Mouse (Mus musculus) frontal cortex, postnatal 36 days (tissue): ENCODE measurements around the gene Ddx46.

Experiments
- DNase-seq, 2 experiments: peaks; one replicate each; pipeline ENCODE4 v3.0.0; 2022; ENCODE audit warnings: low spot score in 2 of 2

Gene Ddx46

GRCm38 (mm10) chr13:55634639-55635127 lies at the start of gene Ddx46:
Gene Ddx46, plus strand, starts transcription at chr13:55635027.
- peak; percentile 88 for DNase-seq

GRCm38 (mm10) chr13:55591961-55592490 lies 42.8 kb upstream of the Ddx46 start:
- no peak for DNase-seq

DNA sequence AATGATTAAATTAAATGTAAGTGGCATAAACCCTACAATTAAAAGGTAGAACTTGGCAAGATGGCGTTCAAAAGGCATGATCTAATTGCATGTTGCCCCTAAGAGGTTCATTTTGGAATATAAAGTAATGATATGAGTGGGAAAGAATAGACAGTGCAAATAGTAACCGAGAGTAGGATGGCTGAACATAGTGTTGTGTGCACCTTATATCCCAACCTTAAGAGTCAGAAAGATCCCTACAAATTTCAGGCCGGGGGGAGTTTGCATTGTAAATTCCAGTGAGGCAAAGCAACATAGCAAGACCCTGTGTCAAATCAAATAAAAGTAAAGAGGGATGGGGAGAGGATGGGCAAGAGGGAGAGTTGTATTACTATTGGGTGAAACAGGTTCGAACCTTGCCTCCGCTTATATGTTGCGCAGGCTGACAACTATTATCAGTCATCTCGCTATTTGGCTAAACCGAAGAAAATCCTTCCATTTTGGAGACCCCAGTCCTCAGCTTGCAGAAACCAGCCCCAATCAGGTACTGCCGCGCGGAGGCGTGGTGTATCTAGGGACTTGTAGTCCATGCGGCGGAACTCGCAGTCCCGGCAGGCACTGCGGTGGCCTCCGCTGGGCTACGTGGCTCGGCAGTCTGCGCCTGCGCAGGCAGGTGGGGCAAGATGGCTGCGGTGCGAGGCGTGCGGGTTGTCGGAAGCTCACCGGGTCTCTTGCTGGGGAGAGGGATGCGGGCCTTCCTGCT lies 42.1 kb upstream of the Ddx46 start:
- DNase-seq, result peak; percentile 97 to 98

DNA sequence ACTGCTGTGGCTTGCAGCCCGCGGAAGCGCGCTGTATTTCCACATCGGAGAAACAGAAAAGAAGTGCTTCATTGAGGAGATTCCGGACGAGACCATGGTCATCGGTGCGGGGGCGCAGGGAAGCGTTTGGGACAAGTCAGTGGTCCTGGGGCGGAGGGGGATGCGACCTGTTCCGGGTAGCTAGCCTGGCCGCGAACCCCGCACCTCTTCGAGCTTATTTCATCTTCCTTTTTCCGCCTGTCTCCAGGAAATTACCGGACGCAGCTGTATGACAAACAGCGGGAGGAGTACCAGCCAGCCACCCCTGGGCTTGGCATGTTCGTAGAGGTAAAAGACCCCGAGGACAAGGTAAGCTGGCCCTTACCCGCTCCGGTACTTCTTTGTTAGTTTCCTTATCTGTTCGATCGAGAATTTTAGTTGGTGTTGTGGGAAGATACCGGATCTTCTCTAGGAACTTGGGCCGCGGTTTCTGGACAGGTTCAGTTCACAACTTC lies 41.5 kb upstream of the Ddx46 start:
- no peak for DNase-seq

DNA sequence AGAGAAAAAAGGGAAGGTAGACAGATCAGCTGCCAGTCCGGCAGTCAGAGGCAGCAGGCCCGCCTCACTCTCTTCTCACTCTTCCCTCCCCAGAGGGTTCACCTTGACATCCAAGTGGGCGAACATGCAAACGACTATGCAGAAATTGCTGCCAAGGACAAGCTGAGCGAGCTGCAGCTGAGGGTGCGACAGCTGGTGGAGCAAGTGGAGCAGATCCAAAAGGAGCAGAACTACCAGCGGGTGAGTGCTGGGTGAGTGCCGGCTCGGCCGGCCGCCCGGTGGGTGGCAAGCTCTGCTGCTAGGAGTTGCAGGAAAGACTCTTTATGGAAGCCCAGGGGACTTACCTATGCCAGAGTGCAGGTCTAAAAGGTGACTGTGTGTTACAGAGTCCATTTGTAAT lies 39.5 kb upstream of the Ddx46 start:
- DNase-seq, result peak; percentile 72 to 86

GRCm38 (mm10) chr13:55596802-55597201 lies 38.0 kb upstream of the Ddx46 start:
- DNase-seq, result peak in 1 of 2 experiments; percentile 55

DNA sequence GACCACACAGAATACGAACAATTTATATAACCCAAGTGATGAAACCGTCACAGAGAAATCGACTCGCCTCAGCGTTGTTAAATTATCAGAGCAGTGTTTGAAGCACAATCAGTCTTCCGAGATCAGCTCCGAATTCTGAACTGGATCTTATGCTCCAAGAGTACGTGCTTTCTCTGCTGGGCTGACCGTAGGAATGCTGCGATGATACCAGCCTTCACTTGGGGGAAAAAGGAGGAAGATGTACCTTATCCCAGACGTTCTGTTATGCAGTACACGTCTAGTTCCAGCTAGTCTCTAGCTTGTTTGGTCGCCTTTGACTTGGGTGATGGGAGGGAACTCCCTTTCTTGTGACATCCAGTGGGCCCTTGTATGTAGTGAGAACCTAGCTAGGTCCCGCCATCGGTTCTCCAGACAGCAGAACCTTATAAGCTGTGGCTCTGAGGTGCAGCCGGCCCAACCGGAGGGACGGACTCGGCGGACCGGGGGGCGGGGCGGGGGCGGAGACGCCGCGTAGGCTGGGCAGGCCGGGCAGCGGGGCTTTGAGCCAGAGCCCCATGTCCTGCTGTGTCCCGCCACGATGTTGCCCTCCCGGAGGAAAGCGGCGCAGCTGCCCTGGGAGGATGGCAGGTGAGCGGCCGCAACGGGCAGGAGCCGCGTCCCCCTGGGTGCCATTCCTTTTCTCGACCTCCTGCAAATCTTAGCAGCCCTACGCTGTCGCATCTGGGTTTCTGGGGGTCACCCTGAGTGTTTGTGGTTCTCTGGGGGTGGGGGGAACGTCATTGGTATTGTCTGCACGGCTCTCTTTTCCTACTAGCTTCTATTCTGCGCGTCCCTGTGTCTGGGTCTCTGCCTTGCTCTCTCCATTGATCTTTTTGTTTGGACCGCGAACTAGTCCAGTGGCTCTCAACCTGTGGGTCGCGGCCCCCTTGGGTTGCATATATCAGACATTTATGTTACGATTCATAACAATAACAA lies 35.0 kb upstream of the Ddx46 start, which contains the start of gene B4galt7:
B4galt7 (plus strand) TSS at position 331 of the 975 bp plus-strand sequence.
- DNase-seq, result peak; percentile 87 to 88

DNA sequence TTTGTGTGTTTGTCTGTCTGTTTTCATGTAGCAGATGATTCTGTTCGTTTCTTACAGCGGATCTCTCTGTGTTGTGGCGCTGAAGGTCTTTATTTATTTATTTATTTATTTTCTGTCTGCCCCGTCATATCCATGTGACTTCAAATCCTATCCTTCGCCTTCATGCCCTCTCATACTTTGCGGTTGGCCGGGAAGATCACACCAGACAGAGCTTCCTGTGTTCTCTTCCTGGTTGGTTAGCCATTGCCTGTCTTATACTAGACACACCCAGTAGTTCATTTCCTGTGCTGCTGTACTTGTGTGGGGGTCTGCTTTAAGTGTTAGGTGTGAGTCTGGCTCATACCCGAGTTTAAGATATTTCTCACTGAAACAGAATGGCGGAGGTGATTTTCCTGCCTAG lies 34.2 kb upstream of the Ddx46 start:
- no peak for DNase-seq

- DNase-seq, result peak; percentile 84 to 87
Observed at GRCm38 (mm10) chr13:55601611-55602010, 33.2 kb upstream of the Ddx46 start.

DNA sequence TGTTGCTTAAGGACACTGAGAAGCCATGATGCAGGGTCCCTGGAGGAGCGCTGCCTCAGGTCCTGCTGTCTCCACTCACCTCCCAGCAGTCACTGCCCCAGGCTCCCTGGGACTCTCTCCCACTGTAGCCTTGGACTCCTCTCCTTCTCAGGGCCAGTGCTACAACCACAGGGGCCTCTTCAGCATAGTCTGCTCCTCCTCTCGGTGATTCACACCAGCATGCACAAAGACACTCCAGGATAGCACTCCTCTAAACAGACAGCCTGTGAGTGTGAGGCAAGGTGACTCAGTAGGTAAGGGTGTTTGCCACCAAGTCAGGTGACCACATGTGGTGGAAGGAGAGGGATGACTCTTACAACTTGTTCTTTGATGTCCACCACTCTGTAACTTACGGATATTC lies 30.2 kb upstream of the Ddx46 start:
- DNase-seq, result no peak

DNA sequence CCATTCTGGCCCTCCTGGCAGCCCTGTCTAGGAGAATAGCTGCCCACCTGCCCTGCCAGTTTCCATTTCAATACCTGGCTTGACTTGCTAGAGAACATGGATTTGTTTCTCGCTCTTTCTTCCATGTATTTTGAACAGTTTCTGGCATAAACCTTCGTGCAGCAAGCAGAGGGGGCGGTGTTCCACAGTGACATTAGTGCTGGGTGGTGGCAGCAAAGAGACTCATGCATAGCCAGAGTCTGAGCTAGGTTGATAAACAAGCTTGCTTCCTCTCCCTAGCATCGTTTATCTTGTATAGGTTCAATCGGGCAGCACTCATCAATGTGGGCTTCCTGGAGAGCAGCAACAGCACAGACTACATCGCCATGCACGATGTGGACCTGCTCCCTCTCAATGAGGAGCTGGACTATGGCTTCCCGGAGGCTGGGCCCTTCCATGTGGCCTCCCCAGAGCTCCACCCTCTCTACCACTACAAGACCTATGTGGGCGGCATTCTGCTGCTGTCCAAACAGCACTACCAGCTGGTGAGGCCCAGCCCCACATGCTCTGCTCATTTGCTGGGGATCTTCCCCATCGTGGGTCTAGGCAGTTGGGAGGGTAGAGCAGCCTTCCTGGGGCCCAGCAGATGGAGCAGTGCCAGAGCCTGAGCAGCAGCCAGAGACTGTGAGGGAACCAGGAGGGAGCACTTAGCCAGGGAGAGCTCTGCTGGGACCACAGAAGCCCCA lies 27.8 kb upstream of the Ddx46 start:
- no peak for DNase-seq

DNA sequence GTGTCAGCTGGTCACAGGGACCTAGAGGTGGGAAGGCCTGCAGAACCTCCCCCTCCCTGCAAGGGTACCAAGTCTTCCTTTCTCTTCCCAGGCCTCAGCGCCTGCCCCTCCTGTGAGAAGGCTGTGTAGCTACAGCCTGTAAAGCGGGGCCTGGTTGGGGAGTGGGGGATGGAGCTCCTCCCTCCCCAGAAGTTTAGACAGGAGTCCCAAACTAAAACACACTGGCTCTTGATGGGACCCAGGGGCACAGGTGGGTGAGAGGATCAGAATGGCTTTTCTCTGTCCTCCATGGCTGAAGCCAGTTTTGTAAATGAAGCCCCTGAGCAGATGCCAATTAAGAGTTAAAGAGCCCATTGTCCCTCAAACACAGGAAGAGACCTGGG lies 27.2 kb upstream of the Ddx46 start:
- DNase-seq, result no peak

DNA sequence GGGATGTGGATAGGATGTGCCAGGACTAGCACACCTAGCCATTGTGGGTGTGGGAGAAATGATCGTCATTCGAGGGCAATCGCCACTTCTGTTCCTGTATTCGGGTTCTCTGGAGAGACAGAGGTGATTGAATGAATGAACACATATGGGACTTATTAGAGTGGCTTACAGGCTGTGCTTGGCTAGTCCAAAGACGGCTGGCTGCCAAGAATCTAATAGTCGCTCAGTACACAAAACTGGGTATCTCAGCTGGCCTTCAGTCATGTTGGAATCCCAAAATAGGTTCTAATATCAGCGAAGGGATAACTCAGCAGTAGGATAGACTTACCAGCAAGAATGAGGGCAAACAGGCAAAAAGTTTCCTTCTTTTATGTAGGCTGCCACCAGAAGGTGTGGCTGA lies 22.8 kb upstream of the Ddx46 start:
- DNase-seq, result no peak

DNA sequence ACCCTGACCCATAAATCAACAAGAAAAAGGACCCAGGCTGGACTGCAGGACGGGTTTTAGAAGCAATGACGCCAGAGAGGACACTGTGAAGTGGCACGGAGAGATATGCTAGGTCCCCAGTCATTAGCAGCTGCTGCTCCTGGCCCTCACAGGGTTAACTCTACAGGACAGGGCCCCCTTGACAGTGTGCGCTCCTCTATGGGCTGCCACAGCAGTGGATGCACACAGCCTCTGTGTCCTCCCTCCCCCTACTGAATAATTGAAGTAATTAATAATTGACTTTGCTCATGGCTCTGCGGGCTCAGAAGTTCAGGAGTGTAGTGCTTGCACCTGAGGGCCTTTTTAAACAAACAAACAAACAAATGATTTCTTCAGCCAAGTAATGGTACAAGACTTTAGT lies 21.4 kb upstream of the Ddx46 start:
- no peak for DNase-seq

DNA sequence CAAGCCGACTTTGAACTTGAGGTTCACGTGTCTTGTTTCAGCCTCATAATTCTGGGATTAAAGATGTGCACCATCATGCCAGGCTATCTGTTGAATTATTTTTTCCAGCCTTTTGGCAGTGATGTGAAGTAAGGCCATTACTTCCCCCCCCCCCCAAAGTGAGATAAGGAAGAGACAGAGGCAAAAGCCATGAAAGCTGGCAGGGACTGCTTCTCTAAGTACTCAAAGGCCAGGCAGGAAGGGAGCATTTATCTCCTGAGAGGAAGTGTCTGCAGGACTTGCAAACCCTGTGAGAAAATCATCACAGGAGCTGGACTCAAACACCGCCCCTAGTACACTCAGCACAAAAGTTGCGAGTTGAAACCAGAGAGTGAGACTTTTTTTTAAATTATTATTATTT lies 15.5 kb upstream of the Ddx46 start:
- no peak for DNase-seq

DNA sequence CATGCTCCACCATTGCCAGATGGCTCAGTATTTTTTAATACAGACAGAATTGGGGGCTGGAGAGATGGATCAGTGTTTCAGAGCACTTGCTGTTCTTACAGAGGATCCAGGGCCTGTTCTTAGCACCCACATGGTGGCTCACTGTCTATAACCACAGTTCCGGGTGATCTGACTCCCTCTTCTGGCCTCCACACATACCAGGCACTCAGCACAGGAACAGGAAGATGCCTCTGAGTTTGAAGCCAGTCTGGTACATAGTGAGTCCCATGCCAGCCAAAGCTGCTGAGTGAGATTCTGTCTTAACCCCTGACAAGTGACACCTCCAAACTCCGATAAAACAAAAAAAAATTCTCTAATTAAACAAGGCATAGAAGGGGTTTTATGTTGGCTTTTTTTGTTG lies 14.6 kb upstream of the Ddx46 start:
- no peak for DNase-seq

DNA sequence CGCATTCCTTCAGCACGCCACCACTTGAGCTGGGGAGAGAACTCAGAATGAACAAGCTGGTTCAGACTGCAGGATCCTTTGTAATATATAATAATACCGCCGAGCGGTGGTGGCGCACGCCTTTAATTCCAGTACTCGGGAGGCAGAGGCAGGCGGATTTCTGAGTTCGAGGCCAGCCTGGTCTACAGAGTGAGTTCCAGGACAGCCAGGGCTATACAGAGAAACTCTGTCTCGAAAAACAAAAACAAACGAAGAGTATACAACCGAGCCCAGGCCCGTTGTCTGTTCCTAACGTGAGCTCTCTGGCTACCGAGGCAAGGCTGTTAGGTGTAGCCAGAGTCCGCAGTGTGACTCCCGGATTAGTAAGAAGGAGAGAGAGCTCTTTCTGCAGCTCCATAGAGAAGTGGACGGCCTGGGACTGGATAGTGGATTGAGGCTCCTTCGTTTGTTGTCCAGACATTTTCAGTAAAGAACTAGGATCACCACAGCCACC lies 12.6 kb upstream of the Ddx46 start:
- peak in 1 of 2 experiments; percentile 35 for DNase-seq

DNA sequence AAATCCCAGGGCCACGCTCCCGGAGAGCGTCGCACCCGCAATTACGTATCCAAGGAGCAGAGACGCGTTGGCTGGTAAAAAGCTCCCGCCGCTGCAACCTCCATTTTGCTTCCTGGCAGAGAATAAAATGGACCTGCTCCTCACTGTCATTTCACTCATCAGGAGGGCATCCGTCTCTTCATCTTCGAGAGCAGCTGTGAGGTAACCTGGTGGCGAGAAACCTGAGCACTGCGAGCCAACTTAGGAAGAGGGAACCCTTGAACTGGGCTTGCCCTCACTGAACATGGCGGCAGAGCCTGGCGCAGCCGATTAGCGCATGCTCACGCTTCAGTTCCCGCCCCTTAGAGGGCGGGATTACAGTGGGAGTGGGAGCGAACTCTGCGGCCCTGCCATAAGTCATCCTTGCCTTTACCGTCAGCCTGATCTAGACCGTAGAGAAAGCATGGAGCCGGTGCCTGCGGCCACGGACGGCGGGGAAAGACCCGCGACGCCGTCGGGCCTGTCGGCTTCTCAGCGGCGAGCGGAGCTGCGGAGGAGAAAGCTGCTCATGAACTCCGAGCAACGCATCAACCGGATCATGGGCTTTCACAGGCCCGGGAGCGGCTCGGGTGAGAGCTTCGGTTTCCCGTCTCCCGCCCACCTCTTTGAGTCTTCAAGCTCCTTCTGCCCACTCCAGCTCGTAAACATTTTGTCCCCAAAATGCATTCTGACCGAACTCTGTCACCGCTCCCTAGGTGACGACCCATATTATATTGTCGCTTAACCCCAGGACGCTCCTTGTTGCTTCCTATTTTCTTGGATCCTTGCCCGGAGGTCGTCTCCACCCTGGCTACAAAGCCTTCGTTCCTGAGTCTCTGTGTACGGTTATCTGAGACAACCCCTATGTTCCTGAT lies 11.9 kb upstream of the Ddx46 start, which contains the start of gene Caml:
Caml (plus strand) TSS at position 357 of the 893 bp plus-strand sequence.
- DNase-seq, result peak; percentile 88 to 89

DNA sequence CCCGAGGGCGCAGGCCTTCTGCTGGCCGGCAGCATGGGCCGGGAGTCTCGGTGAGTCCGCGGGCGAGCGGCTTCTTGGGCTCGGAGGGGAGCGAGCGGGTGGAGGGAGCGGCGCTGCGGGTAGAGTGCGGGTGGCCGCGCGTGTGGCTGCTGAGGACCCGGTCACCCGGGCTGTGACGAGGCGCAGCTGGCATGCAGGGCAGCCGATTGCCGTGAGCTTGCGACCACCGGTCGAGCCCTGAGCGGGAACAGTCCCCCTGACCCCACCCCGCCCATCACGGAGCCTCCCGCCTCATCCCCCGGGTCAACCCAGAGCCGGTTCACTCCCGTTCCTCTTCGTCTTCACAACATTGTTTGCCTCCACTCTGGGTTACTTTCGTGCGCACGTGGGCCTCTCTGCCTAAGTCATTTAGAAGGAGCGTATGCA lies 332 bp downstream of the Ddx46 start:
- no peak for DNase-seq
